Mouse (Mus musculus): ENCODE results near the gene Creb3l2. TPM values are rescaled to one million over a fixed set of nuclear protein-coding genes. Genes with fewer than 3 reads are reported as not detected.

Creb3l2 gene
- polyA plus RNA-seq, 1 experiment: 1.4 TPM

- H3K4me1 ChIP-seq: peaks cover 49% of the 10 kb centered on the region
- H3K27me3 ChIP-seq (replicated peaks): no peaks in the 10 kb centered on the region
- TF ChIP-seq GATA1 (IDR thresholded peaks at IDR 0.05; ENCODE audit: borderline replicate concordance, low read length) (no peak), FLI1 (IDR thresholded peaks at IDR 0.05; ENCODE audit: low read length) (no peak)
- H3K4me3 ChIP-seq (replicated peaks): no peak overlapping the region
- no peaks in the 10 kb centered on the region for H3K9me3 ChIP-seq
- peaks cover 41% of the 10 kb centered on the region for H3K36me3 ChIP-seq (replicated peaks; ENCODE audit: low read length)
These were observed 13.9 kb downstream of the Creb3l2 start for GRCm38 (mm10) chr6:37428044-37428443.

- Histone ChIP-seq H3K36me3 (replicated peaks; ENCODE audit: low read length) (peaks cover 45% of the 10 kb centered on the region), H3K4me1 (peaks cover 46% of the 10 kb centered on the region)
These were observed 15.3 kb downstream of the Creb3l2 start for GRCm38 (mm10) chr6:37426615-37427014.

GRCm38 (mm10) chr6:37425833-37426232 is 16.1 kb downstream of the Creb3l2 start:
- peaks cover 45% of the 10 kb centered on the region for H3K36me3 ChIP-seq (replicated peaks; ENCODE audit: low read length)
- peaks cover 38% of the 10 kb centered on the region for H3K4me1 ChIP-seq
- no peaks in the 10 kb centered on the region for H3K27me3 ChIP-seq (replicated peaks)
- no peak overlapping the region for H3K4me3 ChIP-seq (replicated peaks)
- TF ChIP-seq GATA1 (IDR thresholded peaks at IDR 0.05; ENCODE audit: borderline replicate concordance, low read length) (no peak), FLI1 (IDR thresholded peaks at IDR 0.05; ENCODE audit: low read length) (no peak)
- no peaks in the 10 kb centered on the region; the same call in 1 of the 2 replicates for H3K9me3 ChIP-seq

More at GRCm38 (mm10) chr6:37426615-37427014, 15.3 kb downstream of the Creb3l2 start:
- H3K27me3 ChIP-seq (replicated peaks): no peaks in the 10 kb centered on the region
- no peak for TF ChIP-seq GATA1 (IDR thresholded peaks at IDR 0.05; ENCODE audit: borderline replicate concordance, low read length)
- TF ChIP-seq FLI1 (IDR thresholded peaks at IDR 0.05; ENCODE audit: low read length): no peak
- H3K9me3 ChIP-seq: no peaks in the 10 kb centered on the region
- no peak overlapping the region for H3K4me3 ChIP-seq (replicated peaks)

- TF ChIP-seq GATA1 (IDR thresholded peaks at IDR 0.05; ENCODE audit: borderline replicate concordance, low read length) (no peak), FLI1 (IDR thresholded peaks at IDR 0.05; ENCODE audit: low read length) (no peak)
- peaks cover 45% of the 10 kb centered on the region for H3K36me3 ChIP-seq (replicated peaks; ENCODE audit: low read length)
- no peaks in the 10 kb centered on the region for H3K27me3 ChIP-seq (replicated peaks)
- no peak overlapping the region for H3K4me3 ChIP-seq (replicated peaks)
- H3K4me1 ChIP-seq: peaks cover 30% of the 10 kb centered on the region
- H3K9me3 ChIP-seq: no peaks in the 10 kb centered on the region; the same call in 1 of the 2 replicates
These were observed 16.9 kb downstream of the Creb3l2 start for GRCm38 (mm10) chr6:37425075-37425474.

- Histone ChIP-seq H3K9me3 (no peaks in the 10 kb centered on the region; the same call in 1 of the 2 replicates), H3K36me3 (replicated peaks; ENCODE audit: low read length) (peaks cover 41% of the 10 kb centered on the region), H3K4me1 (peaks cover 30% of the 10 kb centered on the region), H3K27me3 (replicated peaks) (no peaks in the 10 kb centered on the region), H3K4me3 (replicated peaks) (no peak overlapping the region)
- TF ChIP-seq GATA1 (IDR thresholded peaks at IDR 0.05; ENCODE audit: borderline replicate concordance, low read length) (no peak), FLI1 (IDR thresholded peaks at IDR 0.05; ENCODE audit: low read length) (no peak)
These were observed 17.6 kb downstream of the Creb3l2 start for GRCm38 (mm10) chr6:37424374-37424773.

GRCm38 (mm10) chr6:37423386-37423785 is 18.6 kb downstream of the Creb3l2 start:
- Histone ChIP-seq H3K36me3 (replicated peaks; ENCODE audit: low read length) (peaks cover 46% of the 10 kb centered on the region), H3K4me3 (replicated peaks) (no peak overlapping the region), H3K9me3 (no peaks in the 10 kb centered on the region; the same call in 1 of the 2 replicates), H3K4me1 (peaks cover 35% of the 10 kb centered on the region), H3K27me3 (replicated peaks) (no peaks in the 10 kb centered on the region)
- TF ChIP-seq FLI1 (IDR thresholded peaks at IDR 0.05; ENCODE audit: low read length): no peak
- no peak for TF ChIP-seq GATA1 (IDR thresholded peaks at IDR 0.05; ENCODE audit: borderline replicate concordance, low read length)

GRCm38 (mm10) chr6:37421124-37421523 is 20.8 kb downstream of the Creb3l2 start:
- no peak overlapping the region for H3K4me3 ChIP-seq (replicated peaks)
- peaks cover 26% of the 10 kb centered on the region for H3K4me1 ChIP-seq
- H3K9me3 ChIP-seq: no peaks in the 10 kb centered on the region; the same call in 1 of the 2 replicates
- TF ChIP-seq GATA1 (IDR thresholded peaks at IDR 0.05; ENCODE audit: borderline replicate concordance, low read length): no peak
- TF ChIP-seq FLI1 (IDR thresholded peaks at IDR 0.05; ENCODE audit: low read length): no peak
- H3K27me3 ChIP-seq (replicated peaks): no peaks in the 10 kb centered on the region
- H3K36me3 ChIP-seq (replicated peaks; ENCODE audit: low read length): peaks cover 31% of the 10 kb centered on the region

GRCm38 (mm10) chr6:37419445-37419941 is 22.5 kb downstream of the Creb3l2 start:
- Histone ChIP-seq H3K4me1 (peaks cover 20% of the 10 kb centered on the region), H3K27me3 (replicated peaks) (no peaks in the 10 kb centered on the region), H3K36me3 (replicated peaks; ENCODE audit: low read length) (peaks cover 26% of the 10 kb centered on the region), H3K9me3 (no peaks in the 10 kb centered on the region; the same call in 1 of the 2 replicates), H3K4me3 (replicated peaks) (no peak overlapping the region)
- TF ChIP-seq FLI1 (IDR thresholded peaks at IDR 0.05; ENCODE audit: low read length) (no peak), GATA1 (IDR thresholded peaks at IDR 0.05; ENCODE audit: borderline replicate concordance, low read length) (no peak)

GRCm38 (mm10) chr6:37418931-37419330 is 23.0 kb downstream of the Creb3l2 start:
- no peak overlapping the region for H3K4me3 ChIP-seq (replicated peaks)
- peaks cover 23% of the 10 kb centered on the region for H3K36me3 ChIP-seq (replicated peaks; ENCODE audit: low read length)
- no peaks in the 10 kb centered on the region for H3K27me3 ChIP-seq (replicated peaks)
- TF ChIP-seq FLI1 (IDR thresholded peaks at IDR 0.05; ENCODE audit: low read length) (no peak), GATA1 (IDR thresholded peaks at IDR 0.05; ENCODE audit: borderline replicate concordance, low read length) (no peak)
- peaks cover 20% of the 10 kb centered on the region for H3K4me1 ChIP-seq
- H3K9me3 ChIP-seq: no peaks in the 10 kb centered on the region; the same call in 1 of the 2 replicates

GRCm38 (mm10) chr6:37416743-37417142 is 25.2 kb downstream of the Creb3l2 start:
- H3K4me1 ChIP-seq: peaks cover 17% of the 10 kb centered on the region
- no peak overlapping the region for H3K4me3 ChIP-seq (replicated peaks)
- H3K36me3 ChIP-seq (replicated peaks; ENCODE audit: low read length): peaks cover 19% of the 10 kb centered on the region
- no peaks in the 10 kb centered on the region for H3K27me3 ChIP-seq (replicated peaks)
- no peak for TF ChIP-seq GATA1 (IDR thresholded peaks at IDR 0.05; ENCODE audit: borderline replicate concordance, low read length)
- no peak for TF ChIP-seq FLI1 (IDR thresholded peaks at IDR 0.05; ENCODE audit: low read length)
- H3K9me3 ChIP-seq: no peaks in the 10 kb centered on the region; the same call in 1 of the 2 replicates
